Mouse (Mus musculus): ENCODE measurements around the gene Birc5. TPM values are rescaled to one million over a fixed set of nuclear protein-coding genes. Genes with fewer than 3 reads are reported as not detected.

Gene Birc5
- total RNA-seq (2014; rRNA removed) = 0.65 and 2.0 TPM in 2 replicates
- 0.82 and 0.92 TPM in 2 replicates for polyA plus RNA-seq (2012; rRNA removed)

DNA sequence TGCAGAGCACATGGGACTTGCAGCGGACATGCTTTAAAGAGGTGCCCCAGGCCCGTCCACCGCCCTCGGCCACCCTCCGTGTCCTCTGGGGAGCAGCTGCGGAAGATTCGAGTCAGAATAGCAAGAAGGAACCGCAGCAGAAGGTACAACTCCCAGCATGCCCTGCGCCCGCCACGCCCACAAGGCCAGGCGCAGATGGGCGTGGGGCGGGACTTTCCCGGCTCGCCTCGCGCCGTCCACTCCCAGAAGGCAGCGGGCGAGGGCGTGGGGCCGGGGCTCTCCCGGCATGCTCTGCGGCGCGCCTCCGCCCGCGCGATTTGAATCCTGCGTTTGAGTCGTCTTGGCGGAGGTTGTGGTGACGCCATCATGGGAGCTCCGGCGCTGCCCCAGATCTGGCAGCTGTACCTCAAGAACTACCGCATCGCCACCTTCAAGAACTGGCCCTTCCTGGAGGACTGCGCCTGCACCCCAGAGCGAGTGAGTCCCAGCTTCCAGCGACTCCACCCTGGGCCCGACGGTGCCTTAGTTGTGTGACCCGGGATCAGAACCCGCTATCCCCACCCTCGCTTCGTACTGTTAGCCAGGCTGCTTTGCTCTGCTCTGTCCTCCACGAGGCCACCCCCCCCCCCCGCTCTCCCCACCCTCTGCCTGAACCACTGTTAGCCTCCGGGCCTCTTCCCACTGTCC is at the start of gene Birc5:
Gene Birc5, plus strand, starts transcription at position 267 of the 687 bp plus-strand sequence.
- under 1% methylated on average over 50 of the region's 51 CpGs for WGBS
- no peaks in the 10 kb centered on the region for H3K36me3 ChIP-seq (ENCODE audit: control insufficient read depth, insufficient read depth, low read length)
- peak within 1 kb of the TSS; percentile 80 for H3K27ac ChIP-seq (replicated peaks; ENCODE audit: insufficient read depth, low read depth, low read length)
- TF ChIP-seq POLR2A (IDR thresholded peaks at IDR 0.05; ENCODE audit: extremely low read depth, insufficient read depth, low read length) (peak; percentile 98), CTCF (IDR thresholded peaks at IDR 0.05; ENCODE audit: low read depth, low read length) (no peak)
- DNase-seq (ENCODE audit: extremely low read depth, low read depth, low spot score) = peak; percentile 77
- H3K9ac ChIP-seq (ENCODE audit: low read depth, low read length) = peak within 1 kb of the TSS; percentile 86
- H3K27me3 ChIP-seq (ENCODE audit: control insufficient read depth, insufficient read depth, low read length) = no peaks in the 10 kb centered on the region
- H3K4me3 ChIP-seq (ENCODE audit: insufficient read depth, low read depth, low read length) = peak within 1 kb of the TSS; percentile 66
- peaks cover 6% of the 10 kb centered on the region; the same call in 1 of the 2 replicates for H3K79me2 ChIP-seq (ENCODE audit: control insufficient read depth, insufficient read depth, low read length)
- peaks cover 19% of the 10 kb centered on the region for H3K4me1 ChIP-seq (ENCODE audit: control insufficient read depth, insufficient read depth, low read length)

DNA sequence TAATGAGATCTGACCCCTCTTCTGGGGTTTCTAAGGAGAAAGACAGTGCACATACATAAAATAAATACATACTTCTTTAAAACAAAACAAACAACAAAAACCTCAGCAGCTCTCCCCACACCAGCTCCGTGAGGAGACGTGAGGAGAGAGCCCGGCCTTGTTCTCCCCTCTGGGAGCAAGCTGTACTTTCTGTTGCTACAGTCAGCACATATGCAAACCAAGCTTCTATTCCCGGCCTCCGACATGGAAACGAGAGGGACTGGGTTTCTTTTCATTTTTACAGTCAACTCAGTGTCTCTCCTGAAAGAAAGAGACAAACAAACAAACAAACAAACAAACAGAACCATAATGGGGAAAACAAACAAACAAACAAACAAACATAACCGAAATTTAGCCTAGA is 49.0 kb upstream of the Birc5 start:
- H3K36me3 ChIP-seq (ENCODE audit: control insufficient read depth, insufficient read depth, low read length) = no peaks in the 10 kb centered on the region
- H3K27ac ChIP-seq (replicated peaks; ENCODE audit: insufficient read depth, low read depth, low read length) = no peak overlapping the region

DNA sequence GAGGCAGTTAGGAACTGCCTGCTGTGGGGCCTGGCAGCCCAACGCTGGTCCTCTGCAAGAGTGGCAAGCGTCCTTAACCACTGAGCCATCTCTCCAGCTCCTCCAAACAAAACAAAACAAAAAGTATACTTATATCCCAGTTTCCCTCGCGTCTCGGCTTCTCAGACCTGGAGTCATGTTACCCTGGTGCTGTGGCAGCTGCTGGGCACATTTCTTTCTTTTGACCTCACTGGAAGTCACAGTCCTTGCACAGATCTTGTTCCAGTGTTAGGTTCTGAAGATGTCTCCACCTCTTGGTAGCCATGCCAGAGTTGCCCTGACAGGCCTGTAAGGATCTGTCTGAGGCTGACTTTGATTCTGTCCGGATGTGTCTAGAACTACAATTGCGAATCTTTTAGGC is 47.4 kb upstream of the Birc5 start:
- no peaks in the 10 kb centered on the region for H3K36me3 ChIP-seq (ENCODE audit: control insufficient read depth, insufficient read depth, low read length)
- no peaks in the 10 kb centered on the region for H3K27me3 ChIP-seq (ENCODE audit: control insufficient read depth, insufficient read depth, low read length)
- WGBS = 93% methylated on average over 7 of the region's 7 CpGs
- H3K79me2 ChIP-seq (ENCODE audit: control insufficient read depth, insufficient read depth, low read length) = no peaks in the 10 kb centered on the region
- H3K27ac ChIP-seq (replicated peaks; ENCODE audit: insufficient read depth, low read depth, low read length) = no peak overlapping the region
- H3K4me3 ChIP-seq (ENCODE audit: insufficient read depth, low read depth, low read length) = no peak overlapping the region
- H3K4me1 ChIP-seq (ENCODE audit: control insufficient read depth, insufficient read depth, low read length) = no peaks in the 10 kb centered on the region
- no peak for DNase-seq (ENCODE audit: extremely low read depth, low read depth, low spot score)
- TF ChIP-seq POLR2A (IDR thresholded peaks at IDR 0.05; ENCODE audit: extremely low read depth, insufficient read depth, low read length) = no peak
- no peak for TF ChIP-seq CTCF (IDR thresholded peaks at IDR 0.05; ENCODE audit: low read depth, low read length)
- H3K9ac ChIP-seq (ENCODE audit: low read depth, low read length) = no peak overlapping the region

More for the DNA sequence above, 49.0 kb upstream of the Birc5 start:
- Histone ChIP-seq H3K9ac (ENCODE audit: low read depth, low read length) (no peak overlapping the region), H3K4me3 (ENCODE audit: insufficient read depth, low read depth, low read length) (no peak overlapping the region), H3K4me1 (ENCODE audit: control insufficient read depth, insufficient read depth, low read length) (no peaks in the 10 kb centered on the region), H3K79me2 (ENCODE audit: control insufficient read depth, insufficient read depth, low read length) (no peaks in the 10 kb centered on the region), H3K27me3 (ENCODE audit: control insufficient read depth, insufficient read depth, low read length) (no peaks in the 10 kb centered on the region)
- TF ChIP-seq CTCF (IDR thresholded peaks at IDR 0.05; ENCODE audit: low read depth, low read length) (no peak), POLR2A (IDR thresholded peaks at IDR 0.05; ENCODE audit: extremely low read depth, insufficient read depth, low read length) (no peak)
- no peak for DNase-seq (ENCODE audit: extremely low read depth, low read depth, low spot score)
- 91% methylated on average over 7 of the region's 7 CpGs for WGBS

DNA sequence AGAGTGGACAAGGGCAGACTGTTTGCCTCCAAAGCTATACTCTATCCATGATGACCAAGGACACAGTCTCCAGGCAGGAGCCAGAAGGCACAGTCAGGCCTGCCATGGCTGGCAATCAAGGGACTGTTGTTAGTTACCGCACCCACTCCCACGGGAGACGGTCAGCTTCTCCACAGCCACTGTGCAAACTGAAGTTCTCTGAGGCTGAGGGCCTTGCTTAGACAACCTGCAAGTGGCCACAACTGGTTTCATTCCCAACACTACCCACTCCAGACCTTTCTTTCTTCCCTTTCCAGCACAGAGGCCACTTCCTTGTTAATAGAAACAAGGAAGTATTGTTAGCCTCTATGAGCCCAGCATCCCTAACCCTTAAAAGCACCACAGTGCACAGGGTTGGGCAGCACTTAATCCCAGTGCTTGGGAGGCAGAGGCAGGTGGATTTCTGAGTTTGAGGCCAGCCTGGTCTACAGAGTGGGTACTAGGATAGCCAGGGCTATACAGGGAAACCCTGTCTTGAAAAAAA is 45.8 kb upstream of the Birc5 start:
- no peak for DNase-seq (ENCODE audit: extremely low read depth, low read depth, low spot score)
- Histone ChIP-seq H3K79me2 (ENCODE audit: control insufficient read depth, insufficient read depth, low read length) (no peaks in the 10 kb centered on the region), H3K36me3 (ENCODE audit: control insufficient read depth, insufficient read depth, low read length) (no peaks in the 10 kb centered on the region), H3K27me3 (ENCODE audit: control insufficient read depth, insufficient read depth, low read length) (no peaks in the 10 kb centered on the region), H3K27ac (replicated peaks; ENCODE audit: insufficient read depth, low read depth, low read length) (no peak overlapping the region), H3K9ac (ENCODE audit: low read depth, low read length) (no peak overlapping the region), H3K4me3 (ENCODE audit: insufficient read depth, low read depth, low read length) (no peak overlapping the region), H3K4me1 (ENCODE audit: control insufficient read depth, insufficient read depth, low read length) (no peaks in the 10 kb centered on the region)
- TF ChIP-seq POLR2A (IDR thresholded peaks at IDR 0.05; ENCODE audit: extremely low read depth, insufficient read depth, low read length) = no peak
- no peak for TF ChIP-seq CTCF (IDR thresholded peaks at IDR 0.05; ENCODE audit: low read depth, low read length)
- WGBS = 80% methylated on average over 3 of the region's 3 CpGs

DNA sequence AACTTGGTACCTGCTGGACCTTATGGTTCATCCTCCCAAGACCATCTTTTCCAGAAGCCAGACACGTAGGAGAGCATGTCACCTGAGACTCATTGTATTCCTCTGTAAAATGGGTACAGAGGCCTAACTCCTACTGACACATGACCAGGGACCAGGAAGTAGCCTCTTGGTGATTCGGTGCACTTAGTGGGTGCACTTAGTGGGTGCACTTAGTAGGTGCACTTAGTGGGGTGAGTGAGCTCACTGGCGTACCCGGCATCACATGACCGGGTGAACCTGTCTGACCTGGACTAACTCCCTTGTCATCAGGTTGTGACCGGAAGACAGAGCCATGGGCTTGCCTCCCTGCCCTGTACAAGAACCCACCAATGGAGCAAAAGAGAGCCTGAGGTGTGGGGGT is 42.3 kb upstream of the Birc5 start:
- H3K79me2 ChIP-seq (ENCODE audit: control insufficient read depth, insufficient read depth, low read length) = peaks cover 9% of the 10 kb centered on the region; the same call in 1 of the 2 replicates
- 95% methylated on average over 6 of the region's 6 CpGs for WGBS
- no peak overlapping the region for H3K9ac ChIP-seq (ENCODE audit: low read depth, low read length)
- no peak overlapping the region for H3K27ac ChIP-seq (replicated peaks; ENCODE audit: insufficient read depth, low read depth, low read length)
- H3K27me3 ChIP-seq (ENCODE audit: control insufficient read depth, insufficient read depth, low read length) = no peaks in the 10 kb centered on the region
- no peak overlapping the region for H3K4me3 ChIP-seq (ENCODE audit: insufficient read depth, low read depth, low read length)
- no peak for TF ChIP-seq POLR2A (IDR thresholded peaks at IDR 0.05; ENCODE audit: extremely low read depth, insufficient read depth, low read length)
- no peak for TF ChIP-seq CTCF (IDR thresholded peaks at IDR 0.05; ENCODE audit: low read depth, low read length)
- H3K4me1 ChIP-seq (ENCODE audit: control insufficient read depth, insufficient read depth, low read length) = peaks cover 6% of the 10 kb centered on the region; the same call in 1 of the 2 replicates
- no peaks in the 10 kb centered on the region for H3K36me3 ChIP-seq (ENCODE audit: control insufficient read depth, insufficient read depth, low read length)
- DNase-seq (ENCODE audit: extremely low read depth, low read depth, low spot score) = no peak

Measured in liver, adult 2 months (tissue).